Mouse (Mus musculus) ES-Bruce4 (cell line): Measurements from ENCODE around the gene Tmem106a. TPM values are rescaled to one million over a fixed set of nuclear protein-coding genes. Genes with fewer than 3 reads are reported as not detected.
"Not testable (repeated sequence)": the region's sequence is repeated elsewhere in the genome, so short reads cannot be mapped to it uniquely, and the experiment has no call there.

ENCODE experiments used
- H3K27ac ChIP-seq: 2 replicates; pipeline ENCODE4 v1.5.1; 2012; ENCODE audit warnings: low read length, inconsistent platforms; ENCODE audit not compliant: insufficient read depth
- H3K27me3 ChIP-seq: 2 replicates; pipeline ENCODE4 v1.6.1; 2012; ENCODE audit warnings: mild to moderate bottlenecking, low read length, inconsistent platforms; ENCODE audit not compliant: control insufficient read depth, poor library complexity, insufficient read depth, severe bottlenecking
- H3K36me3 ChIP-seq: 2 replicates; pipeline ENCODE4 v1.6.1; 2012; ENCODE audit warnings: inconsistent platforms, mild to moderate bottlenecking, low read length, moderate library complexity; ENCODE audit not compliant: control insufficient read depth, poor library complexity, insufficient read depth, severe bottlenecking
- H3K4me1 ChIP-seq: one replicate; pipeline ENCODE4 v1.8.1; 2011; ENCODE audit warnings: low read length; ENCODE audit not compliant: control insufficient read depth, insufficient read depth
- H3K4me3 ChIP-seq: 2 replicates; pipeline ENCODE4 v1.5.1; 2011; ENCODE audit warnings: low read depth, mild to moderate bottlenecking, low read length
- H3K9ac ChIP-seq: 2 replicates; pipeline ENCODE4 v1.6.1; 2012; ENCODE audit warnings: low read depth, mild to moderate bottlenecking, inconsistent platforms; ENCODE audit not compliant: poor library complexity, severe bottlenecking
- H3K9me3 ChIP-seq: replicated peaks from 2 replicates; pipeline ENCODE4 v1.6.1; 2012; ENCODE audit warnings: mild to moderate bottlenecking, low read length, inconsistent platforms; ENCODE audit not compliant: control insufficient read depth, poor library complexity, insufficient read depth, severe bottlenecking
- CTCF ChIP-seq: IDR thresholded peaks from one replicate; pipeline ENCODE4 v1.8.1; 2011; ENCODE audit warnings: low read depth, low read length
- EP300 ChIP-seq: IDR thresholded peaks from 2 replicates; pipeline ENCODE4 v1.6.1; 2011; ENCODE audit warnings: low read depth, low read length; ENCODE audit not compliant: insufficient read depth
- POLR2A ChIP-seq: IDR thresholded peaks from one replicate; pipeline ENCODE4 v1.8.1; 2011; ENCODE audit warnings: low read length; ENCODE audit not compliant: insufficient read depth
- polyA plus RNA-seq: library from polyadenylated mRNA; stranded (reverse); fragments of >200 nt; gene quantifications from 2 replicates; pipeline ENCODE4 v1.2.4, GENCODE M21; 2011; ENCODE audit warnings: low read depth; ENCODE audit not compliant: missing spikeins, insufficient read depth, insufficient read length

The Tmem106a gene
- polyA plus RNA-seq, 1 experiment = 5.8 TPM

DNA sequence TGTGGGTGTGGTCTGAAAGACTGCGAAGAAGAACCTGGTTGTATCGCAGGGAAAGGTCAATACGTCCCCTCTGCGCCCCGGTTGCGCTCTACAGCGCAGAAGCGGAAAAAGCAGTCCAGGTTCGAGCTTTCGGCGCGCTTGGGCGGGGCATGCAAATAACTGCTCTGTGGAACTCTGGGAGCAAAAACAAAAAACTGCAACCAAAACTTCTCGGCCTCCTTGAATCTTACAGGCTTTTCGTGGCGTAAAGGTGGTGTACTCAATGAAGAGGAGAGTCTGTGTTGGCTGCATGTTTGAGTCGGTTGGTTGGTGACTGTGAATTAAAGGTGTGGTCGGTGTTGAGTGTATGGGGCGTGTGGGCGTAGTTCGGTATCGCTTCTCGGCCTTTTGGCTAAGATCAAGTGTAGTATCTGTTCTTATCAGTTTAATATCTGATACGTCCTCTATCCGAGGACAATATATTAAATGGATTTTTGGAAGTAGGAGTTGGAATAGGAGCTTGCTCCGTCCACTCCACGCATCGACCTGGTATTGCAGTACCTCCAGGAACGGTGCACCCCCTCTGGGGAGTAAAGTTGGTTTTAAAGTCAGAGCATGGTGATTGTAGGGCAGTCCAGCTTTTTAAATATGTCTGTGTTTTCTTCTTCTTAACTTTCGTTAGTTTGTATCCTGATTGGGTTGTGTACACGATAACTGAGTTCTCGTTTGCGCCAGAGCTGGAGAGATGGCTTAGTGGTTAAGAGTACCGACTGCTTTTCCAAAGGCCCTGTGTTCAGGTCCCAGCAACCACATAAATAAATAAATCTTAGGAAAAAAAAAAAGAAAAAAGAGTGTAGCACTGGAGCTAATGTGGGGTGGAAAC, 45.2 kb downstream of the Tmem106a start, which contains the start of gene Rdm1:
Gene Rdm1 (plus strand): TSS at position 201 of the 862 bp plus-strand sequence.
- H3K4me3 ChIP-seq = peak within 1 kb of the TSS; percentile 72
- peak within 1 kb of the TSS; percentile 98 for H3K27ac ChIP-seq
- no peaks in the 10 kb centered on the region for H3K27me3 ChIP-seq
- H3K9ac ChIP-seq = peak within 1 kb of the TSS; percentile 83
- H3K9me3 ChIP-seq = peaks cover 15% of the 10 kb centered on the region; the same call in 1 of the 2 replicates
- H3K4me1 ChIP-seq = no peaks in the 10 kb centered on the region
- H3K36me3 ChIP-seq = peaks cover 7% of the 10 kb centered on the region
- no peak for TF ChIP-seq CTCF
- TF ChIP-seq EP300 = 0 out of 2 replicates have a peak, but pooled peaks have one; percentile 53
- peak; percentile 100 for TF ChIP-seq POLR2A

DNA sequence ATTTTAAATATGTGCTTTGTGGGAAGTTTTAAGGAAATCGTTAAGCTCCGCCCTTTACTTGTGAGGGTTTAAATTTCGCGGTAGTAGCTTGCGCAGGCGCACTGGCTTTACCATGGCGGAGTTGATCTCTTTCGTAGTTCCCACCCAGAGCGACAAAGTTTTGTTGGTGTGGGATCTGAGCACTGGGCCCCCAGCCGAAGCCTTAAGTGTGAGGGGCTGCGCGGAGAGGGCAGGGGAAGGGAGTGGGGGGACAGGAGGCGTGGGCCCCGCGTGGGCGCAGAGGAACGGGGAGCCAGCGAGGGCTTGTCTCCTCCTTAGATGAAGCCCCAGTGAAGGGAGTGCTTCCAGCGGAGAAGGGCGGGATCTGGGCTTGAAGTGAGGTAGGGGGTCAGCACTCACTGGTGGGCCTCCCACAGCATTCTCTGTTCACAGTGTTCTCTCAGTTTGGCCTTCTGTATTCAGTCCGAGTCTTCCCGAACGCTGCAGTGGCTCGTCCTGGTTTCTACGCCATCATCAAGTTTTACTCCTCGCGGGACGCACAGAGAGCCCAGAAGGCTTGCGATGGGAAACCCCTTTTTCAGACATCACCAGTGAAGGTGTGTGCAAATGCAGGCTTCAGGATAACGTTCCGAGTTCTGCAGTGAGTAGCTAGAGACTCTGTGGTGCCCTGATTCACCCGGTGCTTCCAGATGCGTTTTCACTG, 46.0 kb downstream of the Tmem106a start:
- Histone ChIP-seq H3K36me3 (peaks cover 9% of the 10 kb centered on the region), H3K4me1 (no peaks in the 10 kb centered on the region), H3K27me3 (no peaks in the 10 kb centered on the region), H3K9ac (peak overlapping the region; percentile 83), H3K4me3 (peak overlapping the region; percentile 72), H3K27ac (peak overlapping the region; percentile 98), H3K9me3 (peaks cover 12% of the 10 kb centered on the region; the same call in 1 of the 2 replicates)
- no peak for TF ChIP-seq CTCF
- no peak for TF ChIP-seq EP300
- no peak for TF ChIP-seq POLR2A

DNA sequence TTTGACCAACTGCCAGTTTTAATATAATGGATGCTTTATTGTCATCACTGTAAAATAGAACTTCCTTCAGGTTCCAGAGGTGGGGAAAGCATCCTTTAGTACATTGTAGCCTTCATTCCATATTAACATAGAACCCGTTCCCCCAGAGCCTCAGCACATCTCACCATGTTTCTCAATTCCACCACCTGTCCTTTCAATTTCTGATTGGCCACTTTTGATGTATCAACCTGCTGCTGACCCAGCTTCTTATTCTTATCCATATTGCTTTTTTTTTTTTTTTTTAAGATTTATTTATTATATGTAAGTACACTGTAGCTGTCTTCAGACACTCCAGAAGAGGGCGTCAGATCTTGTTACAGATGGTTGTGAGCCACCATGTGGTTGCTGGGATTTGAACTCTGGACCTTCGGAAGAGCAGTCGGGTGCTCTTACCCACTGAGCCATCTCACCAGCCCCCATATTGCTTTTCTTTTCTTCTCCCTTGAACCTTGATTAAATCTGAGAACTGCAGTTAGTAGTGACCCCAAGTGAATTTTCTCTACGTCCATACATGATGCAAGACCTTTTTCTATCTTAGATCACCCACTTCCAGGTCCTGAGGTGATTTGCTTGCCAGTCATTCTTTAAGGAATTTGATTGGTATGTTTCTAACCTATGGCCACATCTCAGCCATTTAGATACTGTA, 46.8 kb downstream of the Tmem106a start:
- not testable (repeated sequence) for H3K4me3 ChIP-seq, H3K27me3 ChIP-seq, H3K4me1 ChIP-seq, H3K9me3 ChIP-seq
- peak overlapping the region; percentile 83 for H3K9ac ChIP-seq
- peak overlapping the region; percentile 60; the same call in 1 of the 2 replicates for H3K27ac ChIP-seq
- peaks cover 15% of the 10 kb centered on the region for H3K36me3 ChIP-seq

DNA sequence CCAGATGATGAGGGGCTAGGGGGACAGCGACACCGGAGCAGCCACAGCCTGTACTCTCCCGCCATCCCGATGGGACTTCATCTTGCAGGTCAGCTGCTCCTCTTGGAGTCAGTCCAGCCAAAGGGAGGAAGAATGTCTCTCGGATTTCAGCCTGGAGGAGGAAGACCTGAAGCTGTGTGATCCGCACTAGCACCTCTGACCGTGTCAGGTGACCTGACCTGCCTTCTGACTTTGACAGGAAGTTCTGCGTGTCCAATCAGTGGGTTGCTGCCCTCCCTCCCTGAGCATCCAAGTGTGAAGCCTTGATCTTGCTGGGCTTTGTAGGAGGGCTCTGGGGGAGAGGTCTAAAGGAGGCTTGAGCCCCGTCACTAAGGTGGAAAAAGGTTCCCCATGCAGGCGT, 53.6 kb downstream of the Tmem106a start:
- Histone ChIP-seq H3K4me3 (no peak overlapping the region), H3K4me1 (no peaks in the 10 kb centered on the region), H3K27ac (no peak overlapping the region), H3K9ac (no peak overlapping the region), H3K27me3 (no peaks in the 10 kb centered on the region), H3K36me3 (peaks cover 13% of the 10 kb centered on the region), H3K9me3 (no peaks in the 10 kb centered on the region)
- no peak for TF ChIP-seq EP300
- TF ChIP-seq POLR2A = no peak
- no peak for TF ChIP-seq CTCF

DNA sequence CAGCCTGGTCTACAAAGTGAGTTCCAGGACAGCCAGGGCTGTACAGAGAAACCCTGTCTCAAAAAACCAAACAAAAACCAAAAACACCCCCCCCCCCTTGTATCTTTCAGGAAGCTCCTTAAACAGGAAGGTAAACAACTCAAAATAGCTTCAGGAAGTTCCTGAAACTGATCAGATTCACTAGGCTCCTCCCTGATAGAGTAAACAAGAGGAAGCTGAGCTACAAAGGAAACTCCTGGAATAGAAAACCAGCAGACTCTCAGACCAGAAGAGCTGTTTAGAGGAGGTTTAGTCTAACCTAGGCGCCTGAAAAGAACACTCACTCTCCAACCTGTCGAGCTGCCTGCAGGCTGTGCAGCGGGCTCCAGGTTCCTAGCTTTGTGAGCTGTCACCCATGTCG, 57.7 kb downstream of the Tmem106a start:
- Histone ChIP-seq H3K4me3 (no peak overlapping the region), H3K36me3 (peaks cover 2% of the 10 kb centered on the region), H3K9me3 (no peaks in the 10 kb centered on the region), H3K27me3 (no peaks in the 10 kb centered on the region), H3K4me1 (no peaks in the 10 kb centered on the region), H3K9ac (no peak overlapping the region), H3K27ac (no peak overlapping the region)
- TF ChIP-seq EP300 (no peak), POLR2A (no peak), CTCF (no peak)

DNA sequence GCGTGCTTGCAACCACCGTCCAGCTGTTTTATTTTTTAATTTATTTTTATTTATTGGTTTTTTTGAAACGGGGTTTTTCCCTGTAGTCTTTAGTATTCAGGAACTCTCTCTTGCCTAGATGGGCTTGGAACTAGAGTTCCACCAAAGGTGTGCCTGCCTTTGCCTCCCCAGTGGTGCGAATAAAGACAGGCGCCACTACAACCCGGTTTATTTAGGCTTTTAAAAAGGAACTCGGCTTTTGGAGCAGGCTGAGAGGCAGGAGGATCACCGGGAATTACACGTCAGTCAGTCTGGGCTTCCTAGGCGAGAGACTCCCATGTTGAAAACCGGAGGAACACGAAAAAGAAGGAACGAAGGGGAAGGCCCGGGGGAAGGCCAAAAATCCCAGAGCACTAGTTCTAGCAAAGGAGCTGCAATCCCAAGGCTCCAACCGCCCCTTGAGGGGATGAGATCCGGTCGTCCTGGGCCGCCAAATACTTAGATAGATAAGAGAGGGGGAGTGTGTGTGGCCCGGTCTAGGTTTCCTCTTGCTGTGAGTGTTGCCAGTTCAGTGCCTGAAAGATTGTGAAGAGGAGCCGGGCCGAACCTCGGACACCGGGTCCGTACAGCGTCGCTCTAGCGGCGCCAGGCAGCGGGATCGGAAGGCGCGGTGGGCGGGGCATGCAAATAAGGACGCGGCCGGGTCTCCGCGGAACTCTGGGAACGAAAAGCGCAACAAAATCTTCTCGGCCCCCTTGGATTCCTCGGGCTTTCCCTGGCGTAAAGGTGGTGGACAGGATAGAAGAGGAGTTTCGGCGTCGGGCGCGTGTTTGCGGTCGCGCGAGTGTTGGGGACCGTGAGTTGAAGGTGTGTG, 59.0 kb downstream of the Tmem106a start:
- H3K4me1 ChIP-seq, H3K27me3 ChIP-seq, H3K36me3 ChIP-seq, H3K9me3 ChIP-seq: not testable (repeated sequence)
- Histone ChIP-seq H3K27ac (peak overlapping the region; percentile 52; the same call in 1 of the 2 replicates), H3K9ac (peak overlapping the region; percentile 82), H3K4me3 (peak overlapping the region; percentile 75)
